Mouse (Mus musculus) forebrain, embryonic 16.5 days (tissue): ENCODE results near the gene Trmt11. TPM values are rescaled to one million over a fixed set of nuclear protein-coding genes. Genes with fewer than 3 reads are reported as not detected.

ENCODE experiments used
- polyA plus RNA-seq: library from polyadenylated mRNA; unstranded; fragments of >200 nt; fragmentation: Nextera tagmentation; extraction: Ambion mirVana; gene quantifications from 2 replicates; pipeline ENCODE4 v1.2.1, GENCODE M21; 2015

Trmt11 gene
- polyA plus RNA-seq, 1 experiment from 2014 or later = 26.4 TPM

Other genes starting within 250 kb of the Trmt11 start
- 21.9 and 22.9 TPM in 2 replicates for gene Hint3, start 28.9 kb upstream of the Trmt11 start, polyA plus RNA-seq
- gene Ncoa7, start 202.6 kb upstream of the Trmt11 start, polyA plus RNA-seq = 14.8 and 18.7 TPM in 2 replicates
- gene Hey2, start 242.1 kb upstream of the Trmt11 start, polyA plus RNA-seq = 3.4 and 3.9 TPM in 2 replicates